20 mouse cellular contexts compared by ENCODE assay signal in the genomic region with DNA sequence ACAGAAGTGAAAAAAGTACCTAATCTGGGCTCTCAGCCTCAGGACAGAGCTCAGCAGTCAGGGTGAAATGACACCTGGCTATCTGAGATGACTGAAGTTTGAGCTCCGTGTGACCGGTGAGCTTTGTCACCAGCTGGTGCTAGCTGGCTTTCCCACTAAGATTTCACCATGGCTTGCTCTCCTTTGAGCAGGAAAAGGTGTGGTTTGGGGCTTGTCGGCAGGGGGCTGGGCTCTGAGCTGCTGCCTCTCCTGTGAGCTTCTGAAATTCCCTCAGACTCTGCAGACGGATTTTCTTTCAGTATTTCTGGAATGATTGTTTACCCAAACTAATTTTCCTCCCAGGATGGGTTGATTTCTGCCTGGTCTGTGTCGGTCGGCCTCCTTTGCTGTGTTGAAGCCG.
DNase-seq lines count a peak whose midpoint lies in the region; ATAC-seq and TF ChIP-seq lines count a peak whose summit lies in the region.
"Had no signal": no experiment of that assay in that cellular context is flagged by ENCODE, and none has a peak within 500 bp of the region (broad histone marks: within the 10 kb centered on the region; RNA-seq: fewer than 3 reads in every experiment).

No protein-coding gene starts in this region.

- TF ChIP-seq POLR2A in heart, adult 2 months (IDR thresholded peaks at IDR 0.05; ENCODE audit: insufficient read depth, low read depth, low read length): no peak

- H3K36me3 ChIP-seq in heart, adult 2 months (ENCODE audit: control insufficient read depth, insufficient read depth, low read length): no peaks in the 10 kb centered on the region
- H3K36me3 ChIP-seq in intestine, embryonic 16.5 days (ENCODE audit: control insufficient read depth, insufficient read depth, low read length): no peaks in the 10 kb centered on the region
- H3K36me3 ChIP-seq: midbrain, embryonic 15.5 days had no signal

- TF ChIP-seq EP300 in heart, adult 2 months (IDR thresholded peaks at IDR 0.05; ENCODE audit: insufficient read depth, low read depth, low read length): no peak

- peak; percentile 49; the same call in 1 of the 2 replicates for ATAC-seq in intestine, embryonic 16.5 days
- ATAC-seq: midbrain, embryonic 15.5 days had no signal

- intact Hi-C loops in heart, adult 2 months (cut with DNase I): no loop called here
- intact Hi-C loops in left cerebral cortex, postnatal 14 days (cut with DNase I): no loop called here

- H3K79me2 ChIP-seq in heart, adult 2 months (replicated peaks; ENCODE audit: control insufficient read depth, insufficient read depth, low read length): no peaks in the 10 kb centered on the region; the same call in none of the 2 replicates

- H3K4me2 ChIP-seq in intestine, embryonic 16.5 days (ENCODE audit: low read depth, low read length): no peak overlapping the region
- H3K4me2 ChIP-seq: heart, embryonic 11.5 days; midbrain, embryonic 15.5 days; neural tube, embryonic 12.5 days had no signal

- no peaks in the 10 kb centered on the region for H3K27me3 ChIP-seq in heart, adult 2 months (ENCODE audit: control insufficient read depth, insufficient read depth, low read length)
- H3K27me3 ChIP-seq in intestine, embryonic 16.5 days (replicated peaks; ENCODE audit: control insufficient read depth, insufficient read depth, low read length): no peaks in the 10 kb centered on the region
- H3K27me3 ChIP-seq: midbrain, embryonic 15.5 days; neural tube, embryonic 12.5 days had no signal

- H3K9me3 ChIP-seq in intestine, embryonic 16.5 days (ENCODE audit: control insufficient read depth, low read length): no peaks in the 10 kb centered on the region
- H3K9me3 ChIP-seq: midbrain, embryonic 15.5 days; neural tube, embryonic 12.5 days had no signal

- H3K27ac ChIP-seq in heart, adult 2 months: no peak overlapping the region
- no peak overlapping the region for H3K27ac ChIP-seq in intestine, embryonic 16.5 days (ENCODE audit: low read length)
- H3K27ac ChIP-seq: macrophage; midbrain, embryonic 15.5 days; neural tube, embryonic 12.5 days had no signal

- H3K4me1 ChIP-seq in heart, adult 2 months (ENCODE audit: control insufficient read depth, insufficient read depth, low read length): peaks cover 13% of the 10 kb centered on the region
- H3K4me1 ChIP-seq in intestine, embryonic 16.5 days (ENCODE audit: control insufficient read depth, insufficient read depth, low read length): 0 out of 2 replicates have a peak, but pooled peaks cover 2% of the 10 kb centered on the region

- DNase-seq in heart, adult 2 months: no peak
- DNase-seq in heart, adult 11 months: no peak
- DNase-seq in thymus, postnatal 36 days: peak; percentile 39 to 52
- no peak for DNase-seq in thymus, adult 18-20 months
- no peak for DNase-seq in left cerebral cortex, postnatal 14 days (ENCODE audit: low spot score in 2 of 2)
- no peak for DNase-seq in Muller cell, postnatal 12 days (ENCODE audit: inconsistent ontology term)
- DNase-seq in thymus, postnatal 0 days (ENCODE audit: low spot score): no peak
- DNase-seq: adrenal gland, postnatal 25 days; B cell, adult 2 months; cerebellum, adult 9-11 months; gastrocnemius, postnatal 10 days; kidney, postnatal 36 days; left cerebral cortex, postnatal 4 days; lung, adult 18-20 months; retina, postnatal 1 day had no signal

- H3K9ac ChIP-seq in heart, adult 2 months (ENCODE audit: low read depth, low read length): no peak overlapping the region
- no peak overlapping the region for H3K9ac ChIP-seq in intestine, embryonic 16.5 days (ENCODE audit: low read depth, low read length)
- H3K9ac ChIP-seq: midbrain, embryonic 15.5 days; neural tube, embryonic 12.5 days had no signal

- WGBS in heart, adult 2 months: 50% methylated on average over 7 of the region's 7 CpGs
- WGBS in intestine, embryonic 16.5 days: 44% methylated on average over 7 of the region's 7 CpGs

- no peak overlapping the region for H3K4me3 ChIP-seq in heart, adult 2 months
- no peak overlapping the region for H3K4me3 ChIP-seq in intestine, embryonic 16.5 days (ENCODE audit: low read length)
- H3K4me3 ChIP-seq: midbrain, embryonic 15.5 days; neural tube, embryonic 12.5 days had no signal

- peak; percentile 9; the same call in 1 of the 2 replicates for TF ChIP-seq CTCF in heart, adult 2 months (IDR thresholded peaks at IDR 0.05)

Comparison
In these comparisons a context has a peak if more than half of its experiments do, and no peak if none do; other contexts are left out.
1. DNase-seq: peak in thymus, postnatal 36 days (2 of 2); none in heart, adult 2 months (0 of 2), heart, adult 11 months (single experiment), thymus, adult 18-20 months (0 of 2), left cerebral cortex, postnatal 14 days (0 of 2), Muller cell, postnatal 12 days (single experiment) and thymus, postnatal 0 days (single experiment).